Mouse (Mus musculus) urinary bladder, postnatal 4 days (tissue): ENCODE measurements around the gene Gm5141.
"Not testable (repeated sequence)": the region's sequence is repeated elsewhere in the genome, so short reads cannot be mapped to it uniquely, and the experiment has no call there.

Source experiments
- DNase-seq, 2 experiments: peaks; one replicate each; pipeline ENCODE4 v3.0.0; 2021 to 2022; ENCODE audit warnings: low spot score in 2 of 2

Gm5141 gene

GRCm38 (mm10) chr13:62785199-62786134 is at the start of gene Gm5141:
Gene Gm5141 (minus strand): TSS chr13:62785808.
- DNase-seq: peak in 1 of 2 experiments; percentile 20

GRCm38 (mm10) chr13:62833341-62833740 is 47.7 kb upstream of the Gm5141 start:
- DNase-seq: no peak

- no peak for DNase-seq
Measured at GRCm38 (mm10) chr13:62832239-62832638, 46.6 kb upstream of the Gm5141 start.

GRCm38 (mm10) chr13:62815705-62816104 is 30.1 kb upstream of the Gm5141 start:
- DNase-seq: not testable (repeated sequence)

- no peak for DNase-seq
Measured at GRCm38 (mm10) chr13:62812713-62813112, 27.1 kb upstream of the Gm5141 start.

- DNase-seq: not testable (repeated sequence)
Measured at GRCm38 (mm10) chr13:62807981-62808380, 22.4 kb upstream of the Gm5141 start.

- DNase-seq: not testable (repeated sequence)
Measured at GRCm38 (mm10) chr13:62786135-62786493, 506 bp upstream of the Gm5141 start.

- DNase-seq: not testable (repeated sequence)
Measured at GRCm38 (mm10) chr13:62763806-62764205, 21.8 kb downstream of the Gm5141 start.

- peak in 1 of 2 experiments; percentile 53 for DNase-seq
Measured at GRCm38 (mm10) chr13:62760432-62761415, 24.9 kb downstream of the Gm5141 start, which contains the start of gene Platr25. Gene Platr25 (minus strand): TSS chr13:62760709.

- no peak for DNase-seq
Measured at GRCm38 (mm10) chr13:62733322-62733721, 52.3 kb downstream of the Gm5141 start.
